Mouse (Mus musculus) cerebral cortex, adult 2 months (tissue): Measurements from ENCODE around the gene Slc51b.

ENCODE experiments used
- WGBS: fragments of 180-500 bp; shearing (Covaris S2); methylation state at CpG from one replicate; pipeline ENCODE4 v1.1.7; 2018; 5-methylcytosine and 5-hydroxymethylcytosine counted together

The Slc51b gene

GRCm38 (mm10) chr9:65422760-65423501, at the start of gene Slc51b:
TSS of gene Slc51b (minus strand) at chr9:65422955.
- WGBS = 89% methylated on average over 11 of the region's 11 CpGs

- WGBS = 70% methylated on average over 11 of the region's 11 CpGs
Observed at GRCm38 (mm10) chr9:65467686-65468085, 44.9 kb upstream of the Slc51b start.

GRCm38 (mm10) chr9:65465241-65465640, 42.5 kb upstream of the Slc51b start:
- 89% methylated on average over 2 of the region's 2 CpGs for WGBS

GRCm38 (mm10) chr9:65464161-65464560, 41.4 kb upstream of the Slc51b start:
- 84% methylated on average over 6 of the region's 6 CpGs for WGBS

GRCm38 (mm10) chr9:65462544-65462943, 39.8 kb upstream of the Slc51b start:
- WGBS = 62% methylated on average over 5 of the region's 5 CpGs

- 1% methylated on average over 53 of the region's 53 CpGs for WGBS
Observed at GRCm38 (mm10) chr9:65460732-65461442, 38.1 kb upstream of the Slc51b start, which contains the start of gene Spg21. TSS of gene Spg21 (plus strand) at chr9:65460947.

- WGBS = 41% methylated on average over 3 of the region's 3 CpGs
Observed at GRCm38 (mm10) chr9:65460198-65460597, 37.4 kb upstream of the Slc51b start.

GRCm38 (mm10) chr9:65458975-65459374, 36.2 kb upstream of the Slc51b start:
- WGBS = 83% methylated on average over 2 of the region's 2 CpGs

GRCm38 (mm10) chr9:65447951-65448350, 25.2 kb upstream of the Slc51b start:
- WGBS = 93% methylated on average over 6 of the region's 6 CpGs

- WGBS = 89% methylated on average over 4 of the region's 4 CpGs
Observed at GRCm38 (mm10) chr9:65444692-65445091, 21.9 kb upstream of the Slc51b start.

GRCm38 (mm10) chr9:65435671-65436301, 13.0 kb upstream of the Slc51b start, which contains the start of gene Mtfmt:
TSS of gene Mtfmt (plus strand) at chr9:65435782.
- WGBS = under 1% methylated on average over 54 of the region's 54 CpGs

GRCm38 (mm10) chr9:65435211-65435610, 12.5 kb upstream of the Slc51b start:
- WGBS = 55% methylated on average over 4 of the region's 4 CpGs

- WGBS = 64% methylated on average over 5 of the region's 5 CpGs
Observed at GRCm38 (mm10) chr9:65434140-65434539, 11.4 kb upstream of the Slc51b start.

- under 1% methylated on average over 3 of the region's 3 CpGs for WGBS
Observed at GRCm38 (mm10) chr9:65432236-65432635, 9.5 kb upstream of the Slc51b start.

GRCm38 (mm10) chr9:65430921-65431320, 8.2 kb upstream of the Slc51b start:
- 96% methylated on average over 5 of the region's 5 CpGs for WGBS

- 91% methylated on average over 5 of the region's 5 CpGs for WGBS
Observed at GRCm38 (mm10) chr9:65428003-65428402, 5.2 kb upstream of the Slc51b start.

GRCm38 (mm10) chr9:65427511-65427910, 4.8 kb upstream of the Slc51b start:
- 78% methylated on average over 2 of the region's 2 CpGs for WGBS

GRCm38 (mm10) chr9:65424393-65424792, 1.6 kb upstream of the Slc51b start:
- WGBS = 65% methylated on average over 3 of the region's 3 CpGs

GRCm38 (mm10) chr9:65419633-65420032, 3.1 kb downstream of the Slc51b start:
- WGBS = 83% methylated on average over 3 of the region's 3 CpGs

- WGBS = 51% methylated on average over 3 of the region's 3 CpGs
Observed at GRCm38 (mm10) chr9:65417738-65418137, 5.0 kb downstream of the Slc51b start.

GRCm38 (mm10) chr9:65411326-65411725, 11.4 kb downstream of the Slc51b start:
- WGBS = 63% methylated on average over 3 of the region's 3 CpGs

- WGBS = 87% methylated on average over 8 of the region's 8 CpGs
Observed at GRCm38 (mm10) chr9:65410378-65410777, 12.4 kb downstream of the Slc51b start.
